Mouse (Mus musculus): ENCODE measurements at regions not wholly inside any gene's neighbourhood (a gene's known extent, or its start where the extent isn't known, plus 50 kb on each side); places are given as distances from the start of the nearest gene placed in this dataset.

DNA sequence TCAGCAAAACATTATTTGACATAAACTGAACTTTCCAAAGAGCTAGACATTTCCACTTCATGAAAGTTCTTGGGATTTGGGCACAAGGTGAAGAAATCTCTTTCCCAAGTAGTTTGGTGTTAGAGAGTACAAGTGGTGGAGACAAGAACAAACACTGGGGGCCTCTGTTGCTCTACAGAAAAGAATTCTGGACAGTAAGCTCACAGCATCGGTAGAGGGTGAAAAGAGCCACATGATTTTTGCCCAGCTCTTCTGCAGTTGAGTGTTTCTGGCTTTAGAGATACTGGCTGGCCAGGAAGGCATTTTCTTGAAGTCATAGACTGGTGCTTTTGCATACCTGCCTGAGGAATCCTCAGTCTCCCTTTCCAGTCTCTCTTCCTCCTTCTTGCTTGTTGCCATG, 127.8 kb downstream of the Stk31 start:
- no peak for ATAC-seq (replicated peaks in 1 of 2; ENCODE audit: insufficient read depth in 1 of 2, low FRiP score in 2 of 2, low TSS enrichment in 1 of 2, low read depth in 1 of 2, poor library complexity in 2 of 2, severe bottlenecking in 2 of 2)

DNA sequence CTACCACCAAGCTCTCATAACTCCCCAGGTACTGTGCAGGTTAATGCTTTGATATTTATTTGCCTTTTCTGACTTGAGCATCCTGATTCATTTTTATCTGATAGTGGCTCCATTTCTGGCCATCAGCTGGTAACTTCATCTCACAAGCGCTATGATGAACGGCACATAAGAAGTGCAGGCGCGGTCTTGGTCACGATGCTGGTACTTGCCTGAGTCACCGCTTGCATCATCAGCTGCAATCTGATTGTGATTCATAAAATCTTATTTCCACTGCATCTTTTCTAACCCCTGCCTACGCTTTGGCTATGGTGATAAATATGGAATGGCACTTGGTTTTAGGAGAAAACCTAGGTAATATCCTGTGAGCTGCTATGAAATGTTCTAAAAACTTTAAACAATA, 128.3 kb downstream of the Stk31 start:
- ATAC-seq (replicated peaks in 1 of 2; ENCODE audit: insufficient read depth in 1 of 2, low FRiP score in 2 of 2, low TSS enrichment in 1 of 2, low read depth in 1 of 2, poor library complexity in 2 of 2, severe bottlenecking in 2 of 2): no peak

DNA sequence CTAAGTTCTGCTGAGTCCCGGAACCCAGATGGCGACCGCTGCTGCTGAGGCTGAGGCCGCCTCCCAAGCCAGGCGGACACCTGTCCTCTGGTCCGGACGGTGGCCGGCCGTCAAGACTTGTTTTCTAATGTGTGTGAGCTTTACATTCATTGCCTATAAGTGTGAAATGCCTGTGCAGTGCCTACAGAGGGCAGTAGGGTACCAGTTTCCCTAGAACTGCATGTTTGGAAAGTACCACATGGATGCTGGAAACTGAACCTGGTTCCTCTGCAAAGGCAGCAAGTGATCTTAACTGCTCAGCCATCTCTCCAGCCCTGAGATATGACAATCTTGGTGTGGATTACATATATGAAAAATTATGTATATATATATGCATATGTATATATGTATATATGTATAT, 138.6 kb downstream of the Stk31 start:
- ATAC-seq (replicated peaks in 1 of 2; ENCODE audit: insufficient read depth in 1 of 2, low FRiP score in 2 of 2, low TSS enrichment in 1 of 2, low read depth in 1 of 2, poor library complexity in 2 of 2, severe bottlenecking in 2 of 2): no peak

DNA sequence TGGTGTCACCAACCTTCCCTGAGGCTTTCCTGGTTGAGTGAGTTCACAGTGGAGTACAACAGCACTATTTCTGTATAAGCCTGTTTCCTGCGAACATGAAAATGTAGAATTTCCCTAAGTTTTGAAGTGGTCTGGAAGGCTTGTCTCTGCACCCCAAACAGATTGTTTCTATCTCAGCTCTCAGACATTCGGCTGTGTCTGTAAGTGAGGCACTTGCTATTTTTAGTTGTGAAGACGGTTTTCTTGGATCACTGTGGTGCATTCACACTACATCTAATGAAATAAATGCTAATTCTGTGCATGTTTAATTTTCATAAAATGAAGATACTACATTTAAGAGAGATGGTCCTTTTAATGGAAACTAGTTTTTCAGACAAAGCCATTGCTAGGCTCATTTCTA, 139.1 kb downstream of the Stk31 start:
- ATAC-seq (replicated peaks in 1 of 2; ENCODE audit: insufficient read depth in 1 of 2, low FRiP score in 2 of 2, low TSS enrichment in 1 of 2, low read depth in 1 of 2, poor library complexity in 2 of 2, severe bottlenecking in 2 of 2): no peak

DNA sequence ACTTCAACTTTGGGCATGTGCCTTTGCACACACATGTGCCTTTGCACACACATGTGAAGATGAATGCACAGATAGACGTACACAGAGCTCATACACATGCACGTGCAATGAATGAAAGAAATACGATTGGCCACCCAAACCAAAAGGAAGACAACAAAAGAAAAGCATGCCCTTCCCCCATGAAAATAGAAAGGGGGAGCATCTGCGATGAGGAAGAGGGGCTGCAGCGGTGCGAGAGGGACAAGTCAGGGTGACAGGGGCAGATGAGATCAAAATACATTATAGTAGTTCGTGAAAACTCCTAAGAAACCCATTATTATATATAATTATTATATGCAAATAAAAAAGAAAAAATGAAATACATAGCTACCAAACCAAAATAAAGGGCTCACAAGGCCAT, 149.5 kb downstream of the Stk31 start:
- ATAC-seq (replicated peaks in 1 of 2; ENCODE audit: insufficient read depth in 1 of 2, low FRiP score in 2 of 2, low TSS enrichment in 1 of 2, low read depth in 1 of 2, poor library complexity in 2 of 2, severe bottlenecking in 2 of 2): no peak

DNA sequence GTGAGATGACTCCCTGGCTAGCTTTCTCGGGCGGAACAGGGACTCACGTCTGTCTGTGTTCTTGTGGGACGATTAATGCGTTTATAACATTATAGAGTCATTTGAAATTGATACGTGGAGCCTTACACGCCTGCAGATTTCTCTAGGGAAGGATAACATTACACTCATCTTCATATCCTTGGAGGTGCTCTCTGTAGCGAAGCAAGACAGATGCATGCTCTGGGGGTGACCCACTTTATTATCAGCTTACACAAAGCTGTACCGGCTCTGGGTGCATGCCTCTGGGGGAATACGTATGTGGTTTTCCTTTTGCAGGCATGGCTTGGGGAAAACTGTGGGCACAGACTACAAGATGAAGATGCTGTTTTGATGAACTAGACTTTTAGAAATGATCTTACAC, 159.7 kb downstream of the Stk31 start:
- no peak for ATAC-seq (replicated peaks in 1 of 2; ENCODE audit: insufficient read depth in 1 of 2, low FRiP score in 2 of 2, low TSS enrichment in 1 of 2, low read depth in 1 of 2, poor library complexity in 2 of 2, severe bottlenecking in 2 of 2)

DNA sequence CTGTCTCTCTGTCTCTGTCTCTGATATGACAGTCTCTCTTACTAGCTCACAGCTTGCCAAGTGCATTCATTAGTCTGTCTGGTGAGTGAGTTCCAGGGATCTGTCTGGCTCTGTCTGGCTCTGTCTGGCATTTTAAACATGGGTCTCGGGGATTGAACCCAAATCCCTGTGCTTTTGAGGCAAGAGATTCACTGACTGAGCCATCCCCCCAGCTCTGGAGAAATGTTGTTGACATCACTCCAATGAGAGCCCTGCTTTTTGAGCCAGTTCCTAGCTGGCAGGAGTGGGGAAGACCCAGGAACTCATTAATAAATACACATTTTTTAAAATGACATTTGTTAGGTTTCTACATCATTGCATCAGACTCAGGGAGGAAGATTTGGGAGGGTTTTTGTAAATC, 163.1 kb downstream of the Stk31 start:
- ATAC-seq (replicated peaks in 1 of 2; ENCODE audit: insufficient read depth in 1 of 2, low FRiP score in 2 of 2, low TSS enrichment in 1 of 2, low read depth in 1 of 2, poor library complexity in 2 of 2, severe bottlenecking in 2 of 2): no peak

DNA sequence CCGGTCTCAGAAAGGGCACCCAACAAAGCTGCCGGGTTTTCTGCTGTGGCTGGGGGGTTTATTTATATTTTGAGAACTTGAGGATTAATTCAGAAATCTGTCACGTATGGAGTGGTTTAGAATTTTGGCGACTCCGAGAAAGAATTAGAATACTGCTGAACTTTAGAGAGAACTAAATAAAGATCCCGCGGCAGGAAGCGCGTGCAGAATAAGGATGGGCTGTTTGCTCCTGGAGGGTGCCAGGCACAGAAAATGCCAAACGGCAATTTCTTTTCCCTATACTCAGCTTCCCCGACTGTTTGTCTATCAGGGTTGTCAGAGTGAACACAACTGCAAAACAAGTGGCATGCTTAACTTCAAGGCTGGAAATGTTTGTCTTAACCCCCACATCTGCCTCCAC, 163.7 kb downstream of the Stk31 start:
- no peak for ATAC-seq (replicated peaks in 1 of 2; ENCODE audit: insufficient read depth in 1 of 2, low FRiP score in 2 of 2, low TSS enrichment in 1 of 2, low read depth in 1 of 2, poor library complexity in 2 of 2, severe bottlenecking in 2 of 2)

DNA sequence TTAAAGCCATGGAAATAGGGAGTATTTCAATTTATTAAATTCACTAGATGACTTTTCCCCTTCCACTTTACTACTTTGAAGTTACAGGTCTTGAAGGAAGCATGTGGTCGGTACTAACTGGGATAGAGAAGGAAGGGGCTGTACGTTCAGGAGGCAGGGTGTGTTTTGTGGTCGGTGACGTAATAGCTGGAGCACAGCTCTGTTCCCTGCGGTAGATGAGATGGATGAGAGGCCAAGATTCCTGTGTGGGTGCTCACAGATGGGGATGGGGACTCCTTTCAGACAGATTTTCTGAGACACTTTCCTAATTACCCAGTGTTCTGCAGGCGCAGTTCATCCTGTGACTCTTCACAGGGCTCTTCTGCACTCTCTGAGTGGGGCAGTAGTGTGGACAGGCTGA, 182.9 kb downstream of the Stk31 start:
- ATAC-seq (replicated peaks in 1 of 2; ENCODE audit: insufficient read depth in 1 of 2, low FRiP score in 2 of 2, low TSS enrichment in 1 of 2, low read depth in 1 of 2, poor library complexity in 2 of 2, severe bottlenecking in 2 of 2): peak; percentile 12 to 39; a peak in 1 of 4 replicates

DNA sequence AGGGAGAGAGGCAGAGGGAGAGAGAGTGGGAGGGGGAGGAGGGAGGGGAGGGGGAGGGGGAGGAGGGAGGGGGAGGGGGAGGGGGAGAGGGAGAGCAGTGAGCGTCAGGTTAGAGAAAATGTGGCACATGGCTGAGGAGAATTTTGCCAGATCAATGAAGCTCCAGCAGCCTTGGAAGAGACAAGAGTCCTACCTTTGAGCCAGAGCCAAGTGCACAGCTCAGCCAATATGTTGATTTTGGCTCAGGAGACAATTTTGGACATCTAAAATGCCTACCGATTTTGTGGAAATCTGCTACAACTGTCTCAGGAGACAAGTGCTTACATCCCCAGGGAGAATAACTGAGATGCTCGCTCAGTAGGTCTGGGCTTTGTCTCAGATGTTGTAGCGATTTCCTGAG, 184.3 kb downstream of the Stk31 start:
- no peak for ATAC-seq (replicated peaks in 1 of 2; ENCODE audit: insufficient read depth in 1 of 2, low FRiP score in 2 of 2, low TSS enrichment in 1 of 2, low read depth in 1 of 2, poor library complexity in 2 of 2, severe bottlenecking in 2 of 2)

DNA sequence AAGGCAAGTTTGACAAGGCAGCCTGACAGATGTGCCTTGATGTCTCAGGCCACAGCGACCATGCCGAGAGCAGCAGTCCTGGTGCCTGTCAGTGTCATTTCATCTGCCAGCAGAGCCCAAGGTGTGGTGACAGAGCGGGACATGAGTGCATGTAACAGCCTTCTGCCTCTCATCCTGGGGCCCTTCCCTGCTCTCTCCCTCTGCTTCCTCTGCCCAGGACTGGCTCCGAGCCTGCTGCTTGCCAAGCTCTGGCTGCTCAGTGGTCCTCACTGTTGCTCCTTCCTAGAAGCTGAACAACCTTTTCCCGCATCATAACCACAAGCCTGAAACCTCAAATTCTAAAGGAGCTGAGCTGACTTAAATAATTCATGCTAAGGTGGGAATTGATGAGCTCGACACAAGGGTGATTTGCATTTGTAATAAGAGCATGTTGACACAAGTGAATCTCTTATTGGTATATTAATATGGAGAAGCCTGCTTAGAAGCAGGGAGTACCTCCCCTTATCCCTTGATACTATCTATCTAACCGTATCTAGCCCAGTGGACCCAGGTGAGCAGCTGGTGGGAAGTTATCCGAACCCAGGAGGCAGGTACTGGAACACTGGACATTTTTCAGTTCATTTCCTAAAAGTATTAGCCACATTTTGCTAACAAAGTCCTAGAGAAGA, 186.8 kb downstream of the Stk31 start:
- no peak for ATAC-seq (replicated peaks in 1 of 2; ENCODE audit: insufficient read depth in 1 of 2, low FRiP score in 2 of 2, low TSS enrichment in 1 of 2, low read depth in 1 of 2, poor library complexity in 2 of 2, severe bottlenecking in 2 of 2)

DNA sequence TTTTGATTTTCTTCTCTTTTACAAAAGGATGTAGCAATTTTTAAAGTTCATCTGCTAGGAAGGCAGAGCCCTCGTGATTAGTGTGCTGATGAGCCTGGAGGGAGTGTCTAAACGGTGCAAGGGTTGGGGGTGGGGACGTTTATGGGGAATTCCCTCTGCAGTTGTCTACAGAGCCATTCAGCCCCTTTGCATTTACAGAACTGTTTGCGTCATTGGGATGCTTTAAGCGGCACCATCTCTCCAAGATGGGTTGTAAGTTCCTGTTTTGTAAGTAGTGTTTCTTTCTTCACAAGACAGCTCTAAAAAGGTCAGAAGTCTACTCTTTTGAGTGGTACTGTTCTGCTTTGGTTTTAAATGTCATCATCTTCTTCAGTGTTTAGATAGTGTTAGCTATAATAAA, 191.1 kb downstream of the Stk31 start:
- no peak for ATAC-seq (replicated peaks in 1 of 2; ENCODE audit: insufficient read depth in 1 of 2, low FRiP score in 2 of 2, low TSS enrichment in 1 of 2, low read depth in 1 of 2, poor library complexity in 2 of 2, severe bottlenecking in 2 of 2)

DNA sequence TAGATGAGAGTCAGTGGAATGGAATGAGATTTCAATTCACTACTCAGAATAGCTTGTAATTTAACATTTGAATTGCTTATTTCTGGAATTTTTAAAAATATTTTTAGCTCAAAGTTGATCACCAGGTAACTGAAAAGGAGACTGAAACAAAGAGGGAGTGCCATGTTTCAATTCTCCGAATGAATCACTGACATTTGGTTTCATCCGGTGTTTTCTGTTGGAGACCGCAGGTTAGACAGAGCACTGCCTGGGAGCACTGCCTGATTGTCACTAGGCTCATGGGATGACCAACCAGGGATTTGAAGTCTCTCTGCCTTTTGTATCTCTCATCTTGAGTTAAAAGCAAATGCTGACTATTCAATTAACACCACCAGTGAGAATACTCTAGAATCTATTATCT, 193.3 kb downstream of the Stk31 start:
- no peak for ATAC-seq (replicated peaks in 1 of 2; ENCODE audit: insufficient read depth in 1 of 2, low FRiP score in 2 of 2, low TSS enrichment in 1 of 2, low read depth in 1 of 2, poor library complexity in 2 of 2, severe bottlenecking in 2 of 2)

DNA sequence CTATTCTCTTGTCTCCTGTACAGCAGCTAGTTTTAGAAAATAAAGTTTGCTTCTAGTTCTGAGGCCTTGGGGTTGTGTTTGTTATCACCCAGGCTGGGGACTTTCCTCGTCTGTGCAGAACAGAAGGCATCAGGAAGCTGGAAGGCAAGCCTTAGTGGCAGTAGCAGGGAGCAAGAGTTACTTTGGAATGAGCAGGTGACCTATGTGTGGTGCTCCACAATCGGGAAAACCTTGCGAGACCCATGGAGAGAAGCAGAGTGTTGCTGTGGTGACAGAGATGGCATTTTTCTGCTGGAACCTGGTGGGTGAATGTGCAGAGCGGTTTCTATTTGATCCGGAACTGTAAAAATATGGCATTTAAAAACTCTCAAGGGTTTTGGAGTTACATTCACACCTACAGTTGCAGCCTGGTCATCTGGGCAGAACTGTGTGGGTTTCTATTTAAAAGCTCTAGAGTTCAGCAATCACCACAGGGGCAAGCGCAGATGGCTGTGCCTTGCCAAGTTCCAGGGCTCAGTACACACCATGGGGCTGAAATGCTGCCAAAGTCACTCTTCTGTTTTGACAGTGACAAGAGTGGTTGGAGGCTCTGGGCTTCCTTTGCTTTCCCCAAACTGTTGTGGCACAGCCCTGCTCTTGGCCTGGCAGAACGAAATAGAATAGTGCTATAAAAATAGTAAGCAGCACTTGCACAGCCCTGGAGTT, 195.7 kb downstream of the Stk31 start:
- ATAC-seq (replicated peaks in 1 of 2; ENCODE audit: insufficient read depth in 1 of 2, low FRiP score in 2 of 2, low TSS enrichment in 1 of 2, low read depth in 1 of 2, poor library complexity in 2 of 2, severe bottlenecking in 2 of 2): peak; percentile 56 to 71

DNA sequence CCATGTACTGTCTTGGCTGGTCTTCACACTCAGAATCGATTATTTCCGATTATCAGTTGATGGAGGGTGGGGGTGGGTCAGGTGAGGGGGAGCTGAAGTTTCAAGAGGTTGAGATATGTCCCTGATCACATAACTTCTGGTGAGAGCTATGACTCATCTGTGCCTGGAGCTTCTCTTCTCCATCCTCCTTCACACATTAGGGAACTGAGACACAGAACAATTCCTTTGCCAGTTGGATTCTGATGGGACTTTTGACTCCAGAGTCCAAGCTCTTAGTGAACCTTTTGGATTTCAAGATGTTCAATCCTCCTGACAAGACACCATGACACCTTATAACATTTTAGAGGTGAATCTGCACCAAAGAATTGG, 196.2 kb downstream of the Stk31 start:
- ATAC-seq (replicated peaks in 1 of 2; ENCODE audit: insufficient read depth in 1 of 2, low FRiP score in 2 of 2, low TSS enrichment in 1 of 2, low read depth in 1 of 2, poor library complexity in 2 of 2, severe bottlenecking in 2 of 2): no peak

DNA sequence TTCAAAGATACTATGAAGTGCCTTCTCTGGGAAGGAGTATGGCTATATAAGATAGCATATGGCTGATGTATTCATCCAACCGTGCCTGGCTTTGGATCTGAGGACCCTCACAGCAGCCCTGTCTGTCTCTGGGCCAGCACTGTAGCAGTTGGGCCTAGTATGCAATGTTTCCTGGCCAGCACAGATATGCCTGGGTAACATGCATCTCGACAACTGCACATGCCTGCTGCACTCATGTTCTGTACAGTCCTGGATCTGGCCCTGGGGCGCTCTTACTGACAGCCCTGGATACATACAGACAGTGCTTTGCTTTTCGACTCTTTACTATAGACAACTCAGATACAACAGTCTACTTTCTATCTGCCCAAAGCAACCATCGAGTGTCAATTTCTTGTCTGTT, 197.3 kb downstream of the Stk31 start:
- no peak for ATAC-seq (replicated peaks in 1 of 2; ENCODE audit: insufficient read depth in 1 of 2, low FRiP score in 2 of 2, low TSS enrichment in 1 of 2, low read depth in 1 of 2, poor library complexity in 2 of 2, severe bottlenecking in 2 of 2)

DNA sequence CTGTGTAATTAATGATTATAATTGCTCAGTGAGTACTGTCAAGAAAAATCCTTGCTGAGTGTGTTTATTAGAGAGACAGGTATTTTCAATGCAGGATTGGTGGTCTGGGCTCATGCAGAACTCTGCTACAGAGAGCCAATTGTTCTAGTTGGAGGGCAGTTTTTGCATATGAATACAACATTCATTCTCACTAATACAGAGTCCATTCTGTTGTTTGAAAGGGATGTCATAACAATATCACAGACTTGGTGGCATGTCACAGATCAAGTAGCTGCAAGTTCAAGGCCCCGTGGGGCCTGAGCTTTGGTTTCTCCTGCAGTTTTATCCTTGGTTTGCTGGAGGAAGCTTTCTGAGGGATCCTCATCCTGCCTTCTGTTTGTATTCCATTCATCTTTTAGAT, 207.8 kb downstream of the Stk31 start:
- no peak for ATAC-seq (replicated peaks in 1 of 2; ENCODE audit: insufficient read depth in 1 of 2, low FRiP score in 2 of 2, low TSS enrichment in 1 of 2, low read depth in 1 of 2, poor library complexity in 2 of 2, severe bottlenecking in 2 of 2)

DNA sequence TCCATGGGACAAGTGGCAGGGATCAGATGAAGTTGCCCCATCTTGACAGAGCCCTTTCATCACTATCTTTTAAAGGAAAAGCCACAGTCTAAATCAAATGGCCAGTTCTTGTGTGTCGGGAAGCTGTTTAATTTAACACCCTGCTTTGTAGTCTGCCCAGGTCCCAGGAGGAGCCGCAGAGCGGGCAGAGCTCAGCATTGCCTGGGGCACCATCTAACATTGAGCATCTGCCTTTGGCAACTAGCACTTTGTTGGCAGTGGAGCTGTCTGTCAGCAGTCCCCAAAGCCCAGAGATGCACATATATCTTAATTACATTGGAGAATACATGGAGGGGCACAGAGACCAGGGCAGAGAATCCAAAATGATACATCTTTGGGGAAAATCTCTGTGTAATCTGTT, 208.4 kb downstream of the Stk31 start:
- no peak for ATAC-seq (replicated peaks in 1 of 2; ENCODE audit: insufficient read depth in 1 of 2, low FRiP score in 2 of 2, low TSS enrichment in 1 of 2, low read depth in 1 of 2, poor library complexity in 2 of 2, severe bottlenecking in 2 of 2)

DNA sequence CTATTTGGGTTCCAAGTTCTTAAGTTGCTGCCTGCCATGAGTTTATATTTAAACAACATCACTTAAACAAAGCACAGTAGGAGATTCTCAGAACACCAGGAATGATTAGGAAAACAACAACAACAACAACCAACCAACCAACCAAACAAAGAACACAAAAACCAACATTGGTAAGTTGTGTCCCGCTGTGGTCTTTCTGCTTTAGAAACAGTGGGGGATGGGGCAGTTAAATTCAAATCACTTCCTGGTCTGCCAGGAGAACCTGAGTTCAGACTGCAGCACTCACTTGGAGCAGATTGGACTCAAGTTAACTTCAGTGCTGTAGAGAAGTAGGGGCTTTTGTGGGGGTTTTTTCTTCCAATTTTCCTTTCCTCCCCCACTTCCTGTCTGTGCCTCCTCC, 210.6 kb downstream of the Stk31 start:
- no peak for ATAC-seq (replicated peaks in 1 of 2; ENCODE audit: insufficient read depth in 1 of 2, low FRiP score in 2 of 2, low TSS enrichment in 1 of 2, low read depth in 1 of 2, poor library complexity in 2 of 2, severe bottlenecking in 2 of 2)

Measured in hematopoietic stem cell, adult 5-6 weeks (primary cell).